Mouse (Mus musculus): ENCODE results near the gene Epor. TPM values are rescaled to one million over a fixed set of nuclear protein-coding genes. Genes with fewer than 3 reads are reported as not detected.

The Epor gene
- polyA plus RNA-seq, 1 experiment = 6.3 TPM

- TF ChIP-seq MYOD1 (IDR thresholded peaks at IDR 0.05; ENCODE audit: control insufficient read depth, insufficient read length, low read depth) = no peak
- no peak for TF ChIP-seq FOSL1 (IDR thresholded peaks at IDR 0.05; ENCODE audit: insufficient read depth, low read length, poor library complexity, severe bottlenecking)
- TF ChIP-seq MAX (IDR thresholded peaks at IDR 0.05) = no peak
- no peak for TF ChIP-seq MYOG (IDR thresholded peaks at IDR 0.05; ENCODE audit: control insufficient read depth, extremely low read depth, insufficient read length)
- peak; percentile 54 for TF ChIP-seq CTCF (IDR thresholded peaks at IDR 0.05; ENCODE audit: control insufficient read depth, insufficient read depth, insufficient read length)
- TF ChIP-seq CEBPB (IDR thresholded peaks at IDR 0.05; ENCODE audit: low read depth) = no peak
- no peak for TF ChIP-seq USF1 (IDR thresholded peaks at IDR 0.05; ENCODE audit: low read depth)
Observed at GRCm38 (mm10) chr9:21977972-21978371, 14.7 kb upstream of the Epor start.

GRCm38 (mm10) chr9:21977331-21977730 lies 14.0 kb upstream of the Epor start:
- no peak overlapping the region for H3K4me3 ChIP-seq (ENCODE audit: insufficient read depth, poor library complexity, severe bottlenecking)
- no peaks in the 10 kb centered on the region for H3K27me3 ChIP-seq (ENCODE audit: control insufficient read depth, insufficient read depth, insufficient read length)
- no peaks in the 10 kb centered on the region for H3K36me3 ChIP-seq (ENCODE audit: control insufficient read depth, insufficient read depth)
- no peak overlapping the region for H3ac ChIP-seq (ENCODE audit: control insufficient read depth, insufficient read length, low read depth)
- no peak for TF ChIP-seq CEBPB (IDR thresholded peaks at IDR 0.05; ENCODE audit: low read depth)
- TF ChIP-seq MYOG (IDR thresholded peaks at IDR 0.05; ENCODE audit: control insufficient read depth, extremely low read depth, insufficient read length) = no peak
- no peak for TF ChIP-seq MAX (IDR thresholded peaks at IDR 0.05)
- no peak for TF ChIP-seq CTCF (IDR thresholded peaks at IDR 0.05; ENCODE audit: control insufficient read depth, insufficient read depth, insufficient read length)
- no peak for TF ChIP-seq FOSL1 (IDR thresholded peaks at IDR 0.05; ENCODE audit: insufficient read depth, low read length, poor library complexity, severe bottlenecking)
- TF ChIP-seq USF1 (IDR thresholded peaks at IDR 0.05; ENCODE audit: low read depth) = no peak
- TF ChIP-seq MYOD1 (IDR thresholded peaks at IDR 0.05; ENCODE audit: control insufficient read depth, insufficient read length, low read depth) = no peak
- no peaks in the 10 kb centered on the region for H3K79me2 ChIP-seq (ENCODE audit: control insufficient read depth, insufficient read depth)
- H3K79me3 ChIP-seq (ENCODE audit: low read depth) = no peaks in the 10 kb centered on the region

More at GRCm38 (mm10) chr9:21977972-21978371, 14.7 kb upstream of the Epor start:
- H3K36me3 ChIP-seq (ENCODE audit: control insufficient read depth, insufficient read depth) = no peaks in the 10 kb centered on the region
- no peak overlapping the region for H3K4me3 ChIP-seq (ENCODE audit: insufficient read depth, poor library complexity, severe bottlenecking)
- no peaks in the 10 kb centered on the region for H3K79me3 ChIP-seq (ENCODE audit: low read depth)
- H3K79me2 ChIP-seq (ENCODE audit: control insufficient read depth, insufficient read depth) = no peaks in the 10 kb centered on the region
- H3K27me3 ChIP-seq (ENCODE audit: control insufficient read depth, insufficient read depth, insufficient read length) = no peaks in the 10 kb centered on the region
- no peak overlapping the region for H3ac ChIP-seq (ENCODE audit: control insufficient read depth, insufficient read length, low read depth)

GRCm38 (mm10) chr9:21976626-21977175 lies 13.4 kb upstream of the Epor start:
- no peaks in the 10 kb centered on the region for H3K79me3 ChIP-seq (ENCODE audit: low read depth)
- TF ChIP-seq CTCF (IDR thresholded peaks at IDR 0.05; ENCODE audit: control insufficient read depth, insufficient read depth, insufficient read length) (no peak), MYOD1 (IDR thresholded peaks at IDR 0.05; ENCODE audit: control insufficient read depth, insufficient read length, low read depth) (no peak), CEBPB (IDR thresholded peaks at IDR 0.05; ENCODE audit: low read depth) (no peak), USF1 (IDR thresholded peaks at IDR 0.05; ENCODE audit: low read depth) (no peak), MYOG (IDR thresholded peaks at IDR 0.05; ENCODE audit: control insufficient read depth, extremely low read depth, insufficient read length) (no peak), MAX (IDR thresholded peaks at IDR 0.05) (no peak), FOSL1 (IDR thresholded peaks at IDR 0.05; ENCODE audit: insufficient read depth, low read length, poor library complexity, severe bottlenecking) (no peak)
- no peaks in the 10 kb centered on the region for H3K79me2 ChIP-seq (ENCODE audit: control insufficient read depth, insufficient read depth)
- no peak overlapping the region for H3ac ChIP-seq (ENCODE audit: control insufficient read depth, insufficient read length, low read depth)
- H3K27me3 ChIP-seq (ENCODE audit: control insufficient read depth, insufficient read depth, insufficient read length) = no peaks in the 10 kb centered on the region
- H3K36me3 ChIP-seq (ENCODE audit: control insufficient read depth, insufficient read depth) = no peaks in the 10 kb centered on the region
- H3K4me3 ChIP-seq (ENCODE audit: insufficient read depth, poor library complexity, severe bottlenecking) = no peak overlapping the region

GRCm38 (mm10) chr9:21969304-21969703 lies 6.0 kb upstream of the Epor start:
- Histone ChIP-seq H3K4me3 (ENCODE audit: insufficient read depth, poor library complexity, severe bottlenecking) (no peak overlapping the region), H3K36me3 (ENCODE audit: control insufficient read depth, insufficient read depth) (no peaks in the 10 kb centered on the region), H3K79me3 (ENCODE audit: low read depth) (no peaks in the 10 kb centered on the region), H3K79me2 (ENCODE audit: control insufficient read depth, insufficient read depth) (no peaks in the 10 kb centered on the region), H3K27me3 (ENCODE audit: control insufficient read depth, insufficient read depth, insufficient read length) (no peaks in the 10 kb centered on the region), H3ac (ENCODE audit: control insufficient read depth, insufficient read length, low read depth) (no peak overlapping the region)
- TF ChIP-seq MAX (IDR thresholded peaks at IDR 0.05) (no peak), CEBPB (IDR thresholded peaks at IDR 0.05; ENCODE audit: low read depth) (no peak), MYOD1 (IDR thresholded peaks at IDR 0.05; ENCODE audit: control insufficient read depth, insufficient read length, low read depth) (no peak), CTCF (IDR thresholded peaks at IDR 0.05; ENCODE audit: control insufficient read depth, insufficient read depth, insufficient read length) (no peak), USF1 (IDR thresholded peaks at IDR 0.05; ENCODE audit: low read depth) (no peak), MYOG (IDR thresholded peaks at IDR 0.05; ENCODE audit: control insufficient read depth, extremely low read depth, insufficient read length) (no peak), FOSL1 (IDR thresholded peaks at IDR 0.05; ENCODE audit: insufficient read depth, low read length, poor library complexity, severe bottlenecking) (no peak)

GRCm38 (mm10) chr9:21968883-21969282 lies 5.6 kb upstream of the Epor start:
- H3ac ChIP-seq (ENCODE audit: control insufficient read depth, insufficient read length, low read depth) = no peak overlapping the region
- no peaks in the 10 kb centered on the region for H3K79me2 ChIP-seq (ENCODE audit: control insufficient read depth, insufficient read depth)
- H3K4me3 ChIP-seq (ENCODE audit: insufficient read depth, poor library complexity, severe bottlenecking) = no peak overlapping the region
- H3K27me3 ChIP-seq (ENCODE audit: control insufficient read depth, insufficient read depth, insufficient read length) = no peaks in the 10 kb centered on the region
- no peaks in the 10 kb centered on the region for H3K79me3 ChIP-seq (ENCODE audit: low read depth)
- no peaks in the 10 kb centered on the region for H3K36me3 ChIP-seq (ENCODE audit: control insufficient read depth, insufficient read depth)
- TF ChIP-seq MYOG (IDR thresholded peaks at IDR 0.05; ENCODE audit: control insufficient read depth, extremely low read depth, insufficient read length) = no peak

Data from C2C12 (cell line).